Comparison of ENCODE assay signal across 22 mouse cellular contexts in genomic region chr12:32243586-32243985, GRCm38 (mm10). TPM values are rescaled to one million over a fixed set of nuclear protein-coding genes. Genes with fewer than 3 reads are reported as not detected.
A peak's percentile ranks its signal among the peaks of the same experiment; 100 is the strongest.
DNase-seq lines count a peak whose midpoint lies in the region; ATAC-seq lines count a peak whose summit lies in the region.
"Had no signal": no experiment of that assay in that cellular context is flagged by ENCODE, and none has a peak within 500 bp of the region (broad histone marks: within the 10 kb centered on the region; RNA-seq: fewer than 3 reads in every experiment).

No protein-coding gene starts in this region.

- H3K27me3 ChIP-seq in forebrain, embryonic 14.5 days (replicated peaks; ENCODE audit: control insufficient read depth, insufficient read depth, low read length) = no peaks in the 10 kb centered on the region
- no peaks in the 10 kb centered on the region for H3K27me3 ChIP-seq in forebrain, embryonic 11.5 days (ENCODE audit: control insufficient read depth, insufficient read depth, low read length)
- no peaks in the 10 kb centered on the region for H3K27me3 ChIP-seq in liver, embryonic 11.5 days (replicated peaks; ENCODE audit: control insufficient read depth, insufficient read depth, low read length)
- peaks cover 4% of the 10 kb centered on the region; the same call in 1 of the 2 replicates for H3K27me3 ChIP-seq in liver, embryonic 12.5 days (replicated peaks)
- no peaks in the 10 kb centered on the region for H3K27me3 ChIP-seq in megakaryocyte, embryonic 14.5 days (replicated peaks)
- no peaks in the 10 kb centered on the region for H3K27me3 ChIP-seq in heart, embryonic 12.5 days (replicated peaks)
- H3K27me3 ChIP-seq: neural tube, embryonic 15.5 days had no signal

- no peaks in the 10 kb centered on the region for H3K36me3 ChIP-seq in forebrain, embryonic 14.5 days (ENCODE audit: control insufficient read depth, insufficient read depth, low read length)
- H3K36me3 ChIP-seq in forebrain, embryonic 11.5 days (ENCODE audit: control insufficient read depth, insufficient read depth, low read length) = no peaks in the 10 kb centered on the region
- no peaks in the 10 kb centered on the region for H3K36me3 ChIP-seq in liver, embryonic 11.5 days (ENCODE audit: control insufficient read depth, insufficient read depth, low read length)
- no peaks in the 10 kb centered on the region for H3K36me3 ChIP-seq in liver, embryonic 12.5 days
- no peaks in the 10 kb centered on the region for H3K36me3 ChIP-seq in megakaryocyte, embryonic 14.5 days (replicated peaks; ENCODE audit: low read length)
- H3K36me3 ChIP-seq in heart, embryonic 12.5 days = no peaks in the 10 kb centered on the region
- H3K36me3 ChIP-seq: heart, embryonic 10.5 days; limb, embryonic 12.5 days; neural tube, embryonic 15.5 days had no signal

- no peaks in the 10 kb centered on the region for H3K9me3 ChIP-seq in forebrain, embryonic 14.5 days (replicated peaks; ENCODE audit: control insufficient read depth, low read length)
- no peaks in the 10 kb centered on the region for H3K9me3 ChIP-seq in forebrain, embryonic 11.5 days (ENCODE audit: control insufficient read depth, low read length)
- H3K9me3 ChIP-seq in liver, embryonic 11.5 days (ENCODE audit: control insufficient read depth, low read length) = no peaks in the 10 kb centered on the region
- no peaks in the 10 kb centered on the region for H3K9me3 ChIP-seq in liver, embryonic 12.5 days (replicated peaks)
- no peaks in the 10 kb centered on the region for H3K9me3 ChIP-seq in megakaryocyte, embryonic 14.5 days
- no peaks in the 10 kb centered on the region for H3K9me3 ChIP-seq in heart, embryonic 12.5 days (replicated peaks)
- H3K9me3 ChIP-seq: heart, embryonic 10.5 days; limb, embryonic 12.5 days; neural tube, embryonic 15.5 days had no signal

- no peak for DNase-seq in forebrain, embryonic 14.5 days (ENCODE audit: low spot score)
- DNase-seq in forebrain, embryonic 11.5 days (ENCODE audit: low spot score) = no peak
- DNase-seq in liver, embryonic 11.5 days (ENCODE audit: low spot score) = peak; percentile 24
- peak; percentile 12 for DNase-seq in 416B (ENCODE audit: low read depth)
- no peak for DNase-seq in kidney, postnatal 10 days
- DNase-seq: adrenal gland, postnatal 14 days; cerebellum, adult 8-10 months; gastrocnemius, adult 2 months; heart, postnatal 10 days; kidney, adult 2 months; kidney, postnatal 14 days; right cerebral cortex, adult 18-20 months; right cerebral cortex, postnatal 4 days had no signal

- no peak overlapping the region for H3K4me3 ChIP-seq in forebrain, embryonic 14.5 days (ENCODE audit: low read depth, low read length)
- H3K4me3 ChIP-seq in forebrain, embryonic 11.5 days (ENCODE audit: low read depth, low read length) = no peak overlapping the region
- H3K4me3 ChIP-seq in liver, embryonic 11.5 days (ENCODE audit: low read depth, low read length) = no peak overlapping the region
- no peak overlapping the region for H3K4me3 ChIP-seq in liver, embryonic 12.5 days
- H3K4me3 ChIP-seq in megakaryocyte, embryonic 14.5 days (replicated peaks) = peak overlapping the region; percentile 4
- no peak overlapping the region for H3K4me3 ChIP-seq in heart, embryonic 12.5 days
- H3K4me3 ChIP-seq: gastrocnemius, adult 2 months; heart, embryonic 10.5 days; layer of hippocampus, adult 2 months; limb, embryonic 12.5 days; neural tube, embryonic 15.5 days had no signal

- WGBS in forebrain, embryonic 14.5 days = 83% methylated on average over 1 of the region's 1 CpGs
- 77% methylated on average over 1 of the region's 1 CpGs for WGBS in forebrain, embryonic 11.5 days
- 69% methylated on average over 1 of the region's 1 CpGs for WGBS in liver, embryonic 11.5 days
- 72% methylated on average over 1 of the region's 1 CpGs for WGBS in liver, embryonic 12.5 days (ENCODE audit: insufficient replicate concordance)
- 65% methylated on average over 1 of the region's 1 CpGs for WGBS in heart, embryonic 12.5 days

- H3K9ac ChIP-seq in forebrain, embryonic 14.5 days (ENCODE audit: low read length) = no peak overlapping the region
- no peak overlapping the region for H3K9ac ChIP-seq in forebrain, embryonic 11.5 days (ENCODE audit: low read length)
- H3K9ac ChIP-seq in liver, embryonic 11.5 days (ENCODE audit: low read depth, low read length) = no peak overlapping the region
- no peak overlapping the region for H3K9ac ChIP-seq in liver, embryonic 12.5 days
- H3K9ac ChIP-seq in heart, embryonic 12.5 days = no peak overlapping the region
- H3K9ac ChIP-seq: limb, embryonic 12.5 days; neural tube, embryonic 15.5 days had no signal

- no peak overlapping the region for H3K4me2 ChIP-seq in forebrain, embryonic 14.5 days (ENCODE audit: low read length)
- H3K4me2 ChIP-seq in forebrain, embryonic 11.5 days (ENCODE audit: low read depth, low read length, severe bottlenecking) = no peak overlapping the region
- H3K4me2 ChIP-seq in liver, embryonic 11.5 days = no peak overlapping the region
- no peak overlapping the region for H3K4me2 ChIP-seq in liver, embryonic 12.5 days
- no peak overlapping the region for H3K4me2 ChIP-seq in heart, embryonic 12.5 days
- H3K4me2 ChIP-seq: limb, embryonic 12.5 days; neural tube, embryonic 15.5 days had no signal

- ATAC-seq in forebrain, embryonic 14.5 days = 0 out of 2 replicates have a peak, but pooled peaks have one; percentile 16
- ATAC-seq in forebrain, embryonic 11.5 days (replicated peaks; ENCODE audit: low FRiP score) = no peak
- ATAC-seq in liver, embryonic 11.5 days (replicated peaks; ENCODE audit: low FRiP score) = peak; percentile 30; the same call in 1 of the 2 replicates
- no peak; the same call in 1 of the 2 replicates for ATAC-seq in liver, embryonic 12.5 days
- ATAC-seq in heart, embryonic 12.5 days (ENCODE audit: insufficient number of reproducible peaks, low FRiP score) = no peak; the same call in 1 of the 2 replicates
- ATAC-seq: CD4-positive, CD25-positive, alpha-beta regulatory T cell, adult 4 months had no signal

- no peak overlapping the region for H3K27ac ChIP-seq in forebrain, embryonic 14.5 days (ENCODE audit: low read depth, low read length)
- H3K27ac ChIP-seq in forebrain, embryonic 11.5 days (ENCODE audit: low read depth, low read length) = no peak overlapping the region
- H3K27ac ChIP-seq in liver, embryonic 11.5 days (ENCODE audit: low read depth, low read length) = no peak overlapping the region
- H3K27ac ChIP-seq in liver, embryonic 12.5 days = no peak overlapping the region
- H3K27ac ChIP-seq in heart, embryonic 12.5 days (ENCODE audit: poor library complexity, severe bottlenecking) = no peak overlapping the region
- H3K27ac ChIP-seq: gastrocnemius, adult 2 months; heart, embryonic 10.5 days; layer of hippocampus, adult 2 months; limb, embryonic 12.5 days; macrophage; neural tube, embryonic 15.5 days had no signal

- no peaks in the 10 kb centered on the region for H3K4me1 ChIP-seq in forebrain, embryonic 14.5 days (ENCODE audit: control insufficient read depth, insufficient read depth, low read length)
- no peaks in the 10 kb centered on the region for H3K4me1 ChIP-seq in forebrain, embryonic 11.5 days (replicated peaks; ENCODE audit: control insufficient read depth, insufficient read depth, low read length)
- no peaks in the 10 kb centered on the region for H3K4me1 ChIP-seq in liver, embryonic 11.5 days (replicated peaks; ENCODE audit: control insufficient read depth, insufficient read depth, low read length)
- H3K4me1 ChIP-seq in liver, embryonic 12.5 days = peaks cover 36% of the 10 kb centered on the region
- H3K4me1 ChIP-seq in megakaryocyte, embryonic 14.5 days = peaks cover 50% of the 10 kb centered on the region
- no peaks in the 10 kb centered on the region for H3K4me1 ChIP-seq in heart, embryonic 12.5 days (replicated peaks)
- H3K4me1 ChIP-seq: heart, embryonic 10.5 days; limb, embryonic 12.5 days; neural tube, embryonic 15.5 days had no signal

RNA-seq across cellular contexts. Expression of gene Pik3cg, which starts 35.1 kb away (rescaled TPM):
- 1.3 and 1.4 TPM in 2 replicates for polyA plus RNA-seq in forebrain, embryonic 14.5 days (2014; fragmentation: Nextera tagmentation; extraction: Ambion mirVana)
- polyA plus RNA-seq in forebrain, embryonic 11.5 days (2014; fragmentation: Nextera tagmentation; extraction: Ambion mirVana) = 1.3 and 1.4 TPM in 2 replicates
- 6.8 and 7.2 TPM in 2 replicates for polyA plus RNA-seq in liver, embryonic 11.5 days (2014; fragmentation: Nextera tagmentation; extraction: Ambion mirVana)
- 4.9 TPM in 2 replicates for polyA plus RNA-seq in liver, embryonic 12.5 days (2016; fragmentation: Nextera tagmentation; extraction: Ambion mirVana)
- polyA plus RNA-seq in megakaryocyte, embryonic 14.5 days (2012; ENCODE audit: insufficient read depth, low replicate concordance) = 0.79 and 1.9 TPM in 2 replicates
- 1.2 and 1.6 TPM in 2 replicates for polyA plus RNA-seq in heart, embryonic 12.5 days (2016; fragmentation: Nextera tagmentation; extraction: Ambion mirVana)

Comparison
In these comparisons a context has a peak if more than half of its experiments do, and no peak if none do; other contexts are left out.
1. ATAC-seq: peak in forebrain, embryonic 14.5 days (single experiment) and liver, embryonic 11.5 days (single experiment); none in forebrain, embryonic 11.5 days (single experiment), liver, embryonic 12.5 days (single experiment) and heart, embryonic 12.5 days (single experiment).
2. DNase-seq: peak in liver, embryonic 11.5 days (single experiment) and 416B (single experiment); none in forebrain, embryonic 14.5 days (single experiment), forebrain, embryonic 11.5 days (single experiment) and kidney, postnatal 10 days (single experiment).